Mouse (Mus musculus): ENCODE data around the gene Cdcp2. TPM values are rescaled to one million over a fixed set of nuclear protein-coding genes. Genes with fewer than 3 reads are reported as not detected.
A peak's percentile ranks its signal among the peaks of the same experiment; 100 is the strongest.
"Not testable (repeated sequence)": the region's sequence is repeated elsewhere in the genome, so short reads cannot be mapped to it uniquely, and the experiment has no call there.

Gene Cdcp2
- polyA plus RNA-seq, 1 experiment from 2014 or later, result 0.11 TPM

- H3K36me3 ChIP-seq (ENCODE audit: control insufficient read depth, insufficient read depth, low read length), result no peaks in the 10 kb centered on the region
- DNase-seq (ENCODE audit: low spot score) (no peak), ATAC-seq (ENCODE audit: low read depth) (no peak)
- 70% methylated on average over 14 of the region's 17 CpGs for WGBS
- H3K9ac ChIP-seq (ENCODE audit: low read depth, low read length), result no peak overlapping the region
- H3K4me3 ChIP-seq (ENCODE audit: low read depth, low read length), result no peak overlapping the region
- H3K9me3 ChIP-seq (ENCODE audit: control insufficient read depth, low read length), result no peaks in the 10 kb centered on the region
- H3K27me3 ChIP-seq (replicated peaks; ENCODE audit: control insufficient read depth, insufficient read depth, low read length), result no peaks in the 10 kb centered on the region
- no peak overlapping the region for H3K4me2 ChIP-seq (ENCODE audit: low read depth, low read length)
- no peak overlapping the region for H3K27ac ChIP-seq (replicated peaks; ENCODE audit: low read depth, low read length)
- peaks cover 2% of the 10 kb centered on the region; the same call in 1 of the 2 replicates for H3K4me1 ChIP-seq (ENCODE audit: control insufficient read depth, insufficient read depth, low read length)
These were observed 2.3 kb downstream of the Cdcp2 start for GRCm38 (mm10) chr4:107098791-107099525.

- no peak for ATAC-seq (ENCODE audit: low read depth)
- no peak overlapping the region for H3K9ac ChIP-seq (ENCODE audit: low read depth, low read length)
These were observed 5.5 kb downstream of the Cdcp2 start for GRCm38 (mm10) chr4:107102220-107102619.

DNA sequence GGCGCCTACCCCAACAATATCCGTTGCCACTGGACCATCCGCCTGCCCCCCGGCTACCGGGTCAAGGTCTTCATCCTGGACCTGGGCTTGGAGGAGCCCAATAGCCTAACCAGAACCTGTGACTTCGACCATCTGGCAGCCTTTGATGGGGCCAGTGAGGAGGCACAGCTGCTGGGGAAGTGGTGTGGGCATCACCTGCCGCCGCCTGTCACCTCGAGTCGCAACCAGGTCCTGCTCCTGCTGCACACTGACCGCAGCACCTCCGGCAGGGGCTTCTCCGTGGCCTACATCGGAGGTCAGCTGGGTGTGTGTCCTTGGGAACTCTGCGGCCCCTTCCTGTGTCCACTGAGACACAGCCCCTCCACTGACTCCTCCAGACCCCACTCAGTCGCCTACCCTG is 10.1 kb downstream of the Cdcp2 start:
- 81% methylated on average over 16 of the region's 16 CpGs for WGBS

More at GRCm38 (mm10) chr4:107102220-107102619, 5.5 kb downstream of the Cdcp2 start:
- DNase-seq (ENCODE audit: low spot score), result no peak
- no peaks in the 10 kb centered on the region for H3K27me3 ChIP-seq (replicated peaks; ENCODE audit: control insufficient read depth, insufficient read depth, low read length)
- H3K4me3 ChIP-seq (ENCODE audit: low read depth, low read length), result no peak overlapping the region
- 63% methylated on average over 8 of the region's 8 CpGs for WGBS
- no peaks in the 10 kb centered on the region for H3K4me1 ChIP-seq (ENCODE audit: control insufficient read depth, insufficient read depth, low read length)
- no peaks in the 10 kb centered on the region for H3K36me3 ChIP-seq (ENCODE audit: control insufficient read depth, insufficient read depth, low read length)
- no peaks in the 10 kb centered on the region for H3K9me3 ChIP-seq (ENCODE audit: control insufficient read depth, low read length)
- no peak overlapping the region for H3K27ac ChIP-seq (replicated peaks; ENCODE audit: low read depth, low read length)
- H3K4me2 ChIP-seq (ENCODE audit: low read depth, low read length), result no peak overlapping the region

DNA sequence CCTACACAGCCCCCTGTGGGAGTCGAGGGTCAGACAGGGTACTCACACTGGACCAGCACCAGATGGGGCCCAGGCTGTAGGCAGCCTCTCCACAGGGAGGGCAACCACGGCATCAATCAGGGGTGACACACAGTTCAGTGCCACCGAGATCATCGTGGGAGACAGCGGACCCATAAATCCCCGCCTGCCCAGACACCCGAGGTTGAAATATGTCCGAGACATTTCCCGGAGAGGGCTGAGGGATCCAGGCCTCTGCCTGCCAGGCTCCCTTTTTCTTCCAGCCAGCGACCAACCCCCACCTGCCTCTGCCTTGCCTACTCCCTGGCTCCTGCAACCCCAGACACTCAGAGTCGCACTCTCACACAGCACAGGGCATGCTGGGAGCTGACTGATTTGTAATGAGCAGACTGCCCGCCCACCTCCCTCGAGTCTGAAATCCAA is 11.6 kb downstream of the Cdcp2 start:
- Histone ChIP-seq H3K4me2 (ENCODE audit: low read depth, low read length) (no peak overlapping the region), H3K27me3 (replicated peaks; ENCODE audit: control insufficient read depth, insufficient read depth, low read length) (no peaks in the 10 kb centered on the region), H3K36me3 (ENCODE audit: control insufficient read depth, insufficient read depth, low read length) (no peaks in the 10 kb centered on the region), H3K4me1 (ENCODE audit: control insufficient read depth, insufficient read depth, low read length) (no peaks in the 10 kb centered on the region), H3K9ac (ENCODE audit: low read depth, low read length) (no peak overlapping the region; the same call in 1 of the 2 replicates), H3K4me3 (ENCODE audit: low read depth, low read length) (no peak overlapping the region), H3K27ac (replicated peaks; ENCODE audit: low read depth, low read length) (no peak overlapping the region), H3K9me3 (ENCODE audit: control insufficient read depth, low read length) (no peaks in the 10 kb centered on the region)
- no peak; the same call in 1 of the 2 replicates for ATAC-seq (ENCODE audit: low read depth)
- WGBS, result 27% methylated on average over 6 of the region's 13 CpGs
- DNase-seq (ENCODE audit: low spot score), result peak; percentile 44

More for the DNA sequence above, 10.1 kb downstream of the Cdcp2 start:
- Histone ChIP-seq H3K9me3 (ENCODE audit: control insufficient read depth, low read length) (no peaks in the 10 kb centered on the region), H3K9ac (ENCODE audit: low read depth, low read length) (no peak overlapping the region), H3K36me3 (ENCODE audit: control insufficient read depth, insufficient read depth, low read length) (no peaks in the 10 kb centered on the region), H3K27ac (replicated peaks; ENCODE audit: low read depth, low read length) (no peak overlapping the region), H3K4me3 (ENCODE audit: low read depth, low read length) (no peak overlapping the region), H3K4me1 (ENCODE audit: control insufficient read depth, insufficient read depth, low read length) (no peaks in the 10 kb centered on the region), H3K27me3 (replicated peaks; ENCODE audit: control insufficient read depth, insufficient read depth, low read length) (no peaks in the 10 kb centered on the region), H3K4me2 (ENCODE audit: low read depth, low read length) (no peak overlapping the region)
- DNase-seq (ENCODE audit: low spot score) (no peak), ATAC-seq (ENCODE audit: low read depth) (no peak)

DNA sequence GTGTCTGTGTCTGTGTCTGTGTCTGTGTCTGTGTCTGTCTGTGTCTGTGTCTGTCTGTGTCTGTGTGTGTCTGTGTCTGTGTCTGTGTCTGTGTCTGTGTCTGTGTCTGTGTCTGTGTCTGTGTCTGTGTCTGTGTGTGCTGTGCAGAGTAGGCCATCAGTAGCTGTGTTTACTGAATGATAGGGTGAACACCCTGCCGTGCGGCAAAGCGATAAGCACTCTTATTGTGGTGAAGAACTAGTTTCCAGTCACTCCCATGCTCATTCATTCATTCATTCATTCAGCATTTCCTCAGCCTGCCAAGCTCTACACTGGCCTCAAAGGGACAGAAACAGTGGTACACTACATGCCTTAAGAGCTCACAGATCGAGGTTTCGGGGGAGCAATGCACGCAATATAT is 12.5 kb downstream of the Cdcp2 start:
- not testable (repeated sequence) for H3K4me3 ChIP-seq (ENCODE audit: low read depth, low read length); H3K4me1 ChIP-seq (ENCODE audit: control insufficient read depth, insufficient read depth, low read length); H3K27me3 ChIP-seq (replicated peaks; ENCODE audit: control insufficient read depth, insufficient read depth, low read length); H3K36me3 ChIP-seq (ENCODE audit: control insufficient read depth, insufficient read depth, low read length); ATAC-seq (ENCODE audit: low read depth); H3K9me3 ChIP-seq (ENCODE audit: control insufficient read depth, low read length); DNase-seq (ENCODE audit: low spot score); H3K4me2 ChIP-seq (ENCODE audit: low read depth, low read length); H3K27ac ChIP-seq (replicated peaks; ENCODE audit: low read depth, low read length); H3K9ac ChIP-seq (ENCODE audit: low read depth, low read length)
- 93% methylated on average over 6 of the region's 6 CpGs for WGBS

GRCm38 (mm10) chr4:107114278-107114677 is 17.6 kb downstream of the Cdcp2 start:
- Histone ChIP-seq H3K36me3 (ENCODE audit: control insufficient read depth, insufficient read depth, low read length) (no peaks in the 10 kb centered on the region), H3K27me3 (replicated peaks; ENCODE audit: control insufficient read depth, insufficient read depth, low read length) (no peaks in the 10 kb centered on the region), H3K4me1 (ENCODE audit: control insufficient read depth, insufficient read depth, low read length) (no peaks in the 10 kb centered on the region), H3K4me2 (ENCODE audit: low read depth, low read length) (no peak overlapping the region), H3K9me3 (ENCODE audit: control insufficient read depth, low read length) (no peaks in the 10 kb centered on the region), H3K27ac (replicated peaks; ENCODE audit: low read depth, low read length) (no peak overlapping the region), H3K9ac (ENCODE audit: low read depth, low read length) (no peak overlapping the region), H3K4me3 (ENCODE audit: low read depth, low read length) (no peak overlapping the region)
- ATAC-seq (ENCODE audit: low read depth) (no peak), DNase-seq (ENCODE audit: low spot score) (no peak)
- 42% methylated on average over 8 of the region's 8 CpGs for WGBS

- DNase-seq (ENCODE audit: low spot score) (no peak), ATAC-seq (ENCODE audit: low read depth) (no peak)
- Histone ChIP-seq H3K4me1 (ENCODE audit: control insufficient read depth, insufficient read depth, low read length) (peaks cover 5% of the 10 kb centered on the region; the same call in 1 of the 2 replicates), H3K4me3 (ENCODE audit: low read depth, low read length) (no peak overlapping the region), H3K9ac (ENCODE audit: low read depth, low read length) (no peak overlapping the region), H3K36me3 (ENCODE audit: control insufficient read depth, insufficient read depth, low read length) (no peaks in the 10 kb centered on the region), H3K27ac (replicated peaks; ENCODE audit: low read depth, low read length) (no peak overlapping the region), H3K27me3 (replicated peaks; ENCODE audit: control insufficient read depth, insufficient read depth, low read length) (no peaks in the 10 kb centered on the region), H3K4me2 (ENCODE audit: low read depth, low read length) (no peak overlapping the region), H3K9me3 (ENCODE audit: control insufficient read depth, low read length) (no peaks in the 10 kb centered on the region)
- WGBS, result 91% methylated on average over 2 of the region's 2 CpGs
These were observed 21.2 kb downstream of the Cdcp2 start for GRCm38 (mm10) chr4:107117741-107118385.

DNA sequence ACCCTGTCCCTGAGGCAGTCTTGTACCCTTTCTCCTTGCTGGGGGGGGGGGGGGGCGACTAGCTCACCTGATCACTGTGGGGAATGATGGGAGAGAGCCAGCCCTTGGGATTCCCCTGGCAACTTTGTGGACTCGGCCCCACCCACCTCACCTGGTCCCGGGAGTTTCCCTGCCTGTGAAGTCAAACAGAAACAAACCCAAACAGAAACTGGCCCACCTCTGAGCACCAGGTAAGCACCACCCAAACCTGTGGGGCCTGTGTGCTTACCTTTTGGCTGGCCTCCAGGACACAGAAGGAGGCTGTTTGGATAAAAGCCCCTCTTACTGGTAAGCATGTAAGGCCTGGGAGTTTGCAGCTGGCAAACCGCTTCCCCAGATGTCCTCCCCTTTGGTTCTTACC is 22.4 kb downstream of the Cdcp2 start:
- Histone ChIP-seq H3K36me3 (ENCODE audit: control insufficient read depth, insufficient read depth, low read length) (no peaks in the 10 kb centered on the region), H3K27me3 (replicated peaks; ENCODE audit: control insufficient read depth, insufficient read depth, low read length) (no peaks in the 10 kb centered on the region), H3K9me3 (ENCODE audit: control insufficient read depth, low read length) (no peaks in the 10 kb centered on the region), H3K4me2 (ENCODE audit: low read depth, low read length) (no peak overlapping the region), H3K4me3 (ENCODE audit: low read depth, low read length) (no peak overlapping the region), H3K27ac (replicated peaks; ENCODE audit: low read depth, low read length) (no peak overlapping the region), H3K9ac (ENCODE audit: low read depth, low read length) (no peak overlapping the region), H3K4me1 (ENCODE audit: control insufficient read depth, insufficient read depth, low read length) (peaks cover 5% of the 10 kb centered on the region; the same call in 1 of the 2 replicates)
- WGBS, result 45% methylated on average over 2 of the region's 4 CpGs
- ATAC-seq (ENCODE audit: low read depth) (peak; percentile 61), DNase-seq (ENCODE audit: low spot score) (peak; percentile 74)
